Mouse (Mus musculus) spleen, postnatal 4 days (tissue): ENCODE results near the gene Brsk1.

Experiments used
- DNase-seq, 2 experiments: peaks; one replicate each; pipeline ENCODE4 v3.0.0; 2022; ENCODE audit warnings: low spot score in 2 of 2

Gene Brsk1

DNA sequence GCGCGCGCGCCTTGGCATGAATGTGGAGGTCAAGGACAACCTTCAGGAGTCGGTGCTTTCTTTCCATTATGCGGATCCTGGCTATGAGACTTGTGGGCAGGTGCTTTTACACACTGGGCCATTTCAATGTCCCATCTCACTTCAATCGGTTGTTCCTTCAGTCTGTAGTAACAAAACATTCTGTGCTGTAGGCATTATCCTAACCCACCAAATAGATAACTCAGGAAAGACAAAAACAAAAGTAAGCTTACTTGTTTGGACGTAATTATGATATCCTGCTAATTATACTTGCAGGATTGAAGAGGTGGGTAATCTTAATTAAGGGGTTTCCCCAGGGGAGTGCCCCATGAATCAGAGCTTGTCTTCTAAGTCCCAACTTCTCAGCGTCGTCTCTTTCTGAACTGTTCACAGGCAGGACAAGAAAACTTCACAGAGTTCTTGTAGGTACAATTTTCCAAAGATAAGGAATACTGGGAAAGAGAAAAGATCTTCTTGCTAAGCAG is 48.7 kb downstream of the Brsk1 start:
- no peak for DNase-seq

DNA sequence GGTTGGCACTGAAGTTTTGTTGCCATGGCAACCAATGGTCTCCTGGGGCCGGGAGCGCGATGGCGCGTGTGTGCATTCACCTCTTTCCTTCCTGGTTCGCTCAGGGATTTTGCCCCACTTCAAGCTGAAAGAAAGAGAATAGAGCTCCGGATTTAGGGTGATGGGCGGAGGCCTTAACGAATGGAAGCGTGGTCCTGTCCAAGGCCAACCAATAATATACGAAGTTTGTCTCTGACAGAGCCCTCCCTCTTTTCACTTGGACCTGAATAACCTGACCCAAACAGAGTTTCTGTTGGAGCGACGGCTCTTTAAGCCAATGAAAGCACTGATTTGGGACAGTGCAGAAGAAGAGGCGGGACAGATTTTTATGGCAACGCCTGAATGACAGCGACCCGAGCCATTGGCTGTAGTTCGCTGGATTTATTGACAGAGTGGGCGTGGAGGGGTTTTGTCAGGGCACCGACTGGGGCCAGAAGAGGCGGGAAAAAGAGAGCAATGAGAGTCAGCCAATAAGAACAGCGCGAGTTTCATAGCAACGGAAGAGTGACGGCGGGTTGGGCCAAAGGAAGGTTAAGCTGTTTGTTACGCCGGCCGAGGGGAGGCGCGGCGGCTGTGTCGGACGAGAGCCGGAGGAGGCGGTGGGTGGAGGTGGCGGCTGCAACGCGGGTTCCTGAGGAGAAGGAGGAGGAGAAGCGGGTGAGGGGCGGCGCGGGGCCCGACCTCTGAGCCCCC is 49.3 kb downstream of the Brsk1 start, which contains the start of gene Kmt5c:
TSS of gene Kmt5c (plus strand) at position 572 of the 732 bp plus-strand sequence.
- DNase-seq = peak; percentile 93 to 95

DNA sequence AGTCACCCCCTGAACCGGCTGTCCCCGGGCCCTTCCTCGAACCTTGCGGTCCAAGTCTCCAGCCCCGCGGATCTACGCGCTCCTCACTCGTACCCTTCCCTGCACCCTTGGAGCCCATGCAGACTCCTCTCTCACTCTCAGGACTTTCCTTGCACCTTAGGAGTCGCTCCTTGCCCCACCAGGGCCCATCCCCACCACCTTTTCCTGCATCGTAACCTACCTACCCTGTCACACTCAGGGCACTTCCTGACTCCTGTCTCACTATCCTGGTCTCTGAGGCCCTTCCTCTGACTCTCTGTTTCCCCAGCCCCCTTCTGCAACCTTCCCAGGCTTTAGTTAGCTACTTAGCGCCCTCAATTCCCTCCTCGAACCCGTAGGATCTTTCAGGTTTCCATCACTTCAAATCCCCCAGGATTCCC is 49.9 kb downstream of the Brsk1 start:
- no peak for DNase-seq

DNA sequence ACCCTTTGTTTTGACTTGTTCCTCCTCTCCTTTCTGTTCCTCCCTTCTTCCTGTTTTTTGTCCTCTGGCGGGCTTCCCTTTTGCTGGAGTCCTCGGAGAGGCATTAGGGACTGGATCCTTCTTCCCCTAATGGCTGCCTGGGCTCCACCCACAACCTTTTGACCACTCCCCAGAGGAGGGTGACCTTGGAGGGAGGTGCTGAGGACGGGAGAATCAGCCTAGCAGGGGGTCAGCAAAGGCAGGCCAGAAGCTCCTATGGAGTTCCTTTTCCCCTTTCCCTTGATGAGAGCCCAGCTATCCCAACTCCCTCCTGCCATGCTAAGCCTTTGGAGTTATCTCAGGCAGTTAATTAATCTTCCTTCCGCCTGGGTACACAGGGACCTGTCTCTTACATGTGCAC is 50.7 kb downstream of the Brsk1 start:
- peak; percentile 76 to 84 for DNase-seq

DNA sequence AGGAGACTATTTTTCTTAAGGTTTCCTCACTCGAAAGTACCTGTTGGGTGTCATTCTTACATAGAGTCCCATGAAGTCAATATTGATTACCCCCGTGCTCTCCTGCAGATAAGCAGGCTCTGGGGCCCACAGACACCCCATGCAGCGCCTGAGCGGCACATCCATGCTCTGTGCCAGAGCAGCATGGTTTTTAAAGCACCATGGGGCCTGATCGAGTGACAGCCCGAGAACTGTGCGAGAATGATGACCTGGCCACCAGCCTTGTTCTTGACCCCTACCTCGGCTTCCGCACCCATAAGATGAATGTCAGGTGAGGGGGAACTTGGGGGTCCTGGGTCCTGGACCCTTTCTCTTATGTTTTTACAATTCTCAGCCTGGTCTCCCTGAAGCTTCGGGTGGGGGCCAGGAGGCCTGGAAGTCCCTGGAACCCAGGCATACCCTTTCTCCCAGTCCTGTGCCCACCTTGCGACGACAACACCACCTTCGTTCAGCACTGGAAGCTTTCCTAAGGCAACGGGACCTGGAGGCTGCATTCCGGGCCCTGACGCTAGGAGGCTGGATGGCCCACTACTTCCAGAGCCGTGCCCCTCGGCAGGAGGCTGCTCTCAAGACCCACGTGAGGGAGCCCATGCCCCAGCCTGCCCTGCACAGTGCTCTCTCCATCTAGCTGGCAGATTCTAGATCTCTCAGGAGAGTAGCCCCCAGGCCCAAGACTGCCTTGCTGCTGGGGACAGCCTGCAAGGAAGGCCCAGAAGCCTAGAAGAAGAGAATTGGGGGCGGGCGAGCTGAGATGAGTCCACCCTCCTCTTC is 51.5 kb downstream of the Brsk1 start:
- DNase-seq = peak in 1 of 2 experiments; percentile 46

DNA sequence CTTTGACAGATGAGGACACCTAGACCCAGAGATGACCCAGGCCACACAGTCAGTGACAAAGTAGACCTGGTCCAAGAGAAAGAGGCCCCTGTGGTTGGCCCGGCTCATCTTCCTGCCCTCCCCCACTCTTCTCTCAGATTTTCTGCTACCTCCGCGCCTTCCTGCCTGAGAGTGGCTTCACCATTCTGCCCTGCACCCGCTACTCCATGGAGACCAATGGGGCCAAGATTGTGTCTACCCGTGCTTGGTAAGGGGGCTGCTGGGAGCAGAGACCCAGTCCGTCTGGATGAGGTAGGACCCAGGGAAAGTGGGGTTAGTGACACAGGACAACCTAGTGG is 52.0 kb downstream of the Brsk1 start:
- DNase-seq = no peak

DNA sequence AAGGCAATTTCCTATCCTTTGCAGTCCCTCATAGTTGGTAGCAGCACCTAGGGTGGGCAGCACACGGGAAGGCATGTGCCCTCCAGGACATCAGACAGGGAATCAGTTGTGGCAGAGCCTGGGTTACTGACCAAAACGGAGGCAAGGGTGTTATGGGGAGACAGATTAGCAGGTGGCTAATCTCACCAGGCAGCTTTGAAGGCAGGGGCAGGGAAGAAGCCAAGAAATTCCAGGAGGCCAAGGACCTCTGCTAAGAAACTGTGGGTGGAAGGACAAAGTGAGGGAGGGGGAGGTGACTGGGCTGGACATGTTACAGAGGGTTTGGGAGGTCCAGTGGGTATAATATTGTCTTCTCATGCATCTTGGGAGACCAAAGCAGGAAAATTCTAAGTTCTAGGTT is 53.0 kb downstream of the Brsk1 start:
- peak in 1 of 2 experiments; percentile 53 for DNase-seq

DNA sequence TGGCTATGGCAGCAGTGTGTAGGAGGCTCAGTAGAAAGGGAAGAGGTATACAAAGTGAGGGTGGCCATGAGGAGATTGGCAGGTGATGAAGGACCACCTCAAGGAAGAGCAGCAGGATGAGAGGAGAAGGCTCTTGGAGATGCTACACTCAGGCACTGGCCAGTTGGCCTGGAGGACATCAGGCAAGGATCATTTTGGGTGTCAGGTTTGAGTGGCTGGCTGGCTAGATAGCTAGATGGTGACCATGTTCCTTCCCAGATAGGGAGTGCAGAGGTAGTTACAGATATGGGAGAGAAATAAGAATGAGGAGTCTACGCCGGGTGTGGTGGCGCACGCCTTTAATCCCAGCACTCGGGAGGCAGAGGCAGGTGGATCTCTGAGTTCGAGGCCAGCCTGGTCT is 54.5 kb downstream of the Brsk1 start:
- no peak for DNase-seq

DNA sequence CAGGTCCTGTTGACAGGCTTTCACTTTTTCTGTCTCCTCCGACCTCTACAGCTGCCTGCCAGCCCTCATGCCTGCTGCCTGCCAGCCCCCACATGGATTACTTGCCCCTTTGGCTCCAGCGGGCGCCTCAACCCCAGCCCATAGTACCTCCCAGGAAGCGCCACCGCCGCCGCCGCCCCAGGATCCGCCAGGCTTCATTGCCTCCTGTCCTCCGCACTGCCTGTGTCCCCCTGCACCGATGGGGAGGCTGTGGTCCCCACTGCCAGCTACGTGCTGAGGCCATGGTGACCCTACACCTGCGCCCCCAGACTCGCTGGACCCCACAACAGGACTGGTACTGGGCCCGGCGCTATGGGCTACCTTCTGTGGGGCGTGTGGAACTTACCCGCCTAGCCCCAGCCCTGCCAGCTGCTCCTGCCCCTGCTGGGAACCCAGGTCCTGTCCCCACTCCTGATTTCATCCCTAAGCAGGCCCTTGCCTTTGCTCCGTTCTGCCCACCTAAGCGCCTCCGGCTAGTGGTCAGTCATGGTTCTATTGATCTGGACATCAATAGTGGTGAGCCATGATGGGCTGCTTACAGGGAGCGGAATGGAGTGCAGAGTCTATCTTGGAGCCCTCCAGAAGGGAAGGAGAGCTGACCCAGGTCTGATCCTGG is 56.0 kb downstream of the Brsk1 start:
- no peak for DNase-seq

DNA sequence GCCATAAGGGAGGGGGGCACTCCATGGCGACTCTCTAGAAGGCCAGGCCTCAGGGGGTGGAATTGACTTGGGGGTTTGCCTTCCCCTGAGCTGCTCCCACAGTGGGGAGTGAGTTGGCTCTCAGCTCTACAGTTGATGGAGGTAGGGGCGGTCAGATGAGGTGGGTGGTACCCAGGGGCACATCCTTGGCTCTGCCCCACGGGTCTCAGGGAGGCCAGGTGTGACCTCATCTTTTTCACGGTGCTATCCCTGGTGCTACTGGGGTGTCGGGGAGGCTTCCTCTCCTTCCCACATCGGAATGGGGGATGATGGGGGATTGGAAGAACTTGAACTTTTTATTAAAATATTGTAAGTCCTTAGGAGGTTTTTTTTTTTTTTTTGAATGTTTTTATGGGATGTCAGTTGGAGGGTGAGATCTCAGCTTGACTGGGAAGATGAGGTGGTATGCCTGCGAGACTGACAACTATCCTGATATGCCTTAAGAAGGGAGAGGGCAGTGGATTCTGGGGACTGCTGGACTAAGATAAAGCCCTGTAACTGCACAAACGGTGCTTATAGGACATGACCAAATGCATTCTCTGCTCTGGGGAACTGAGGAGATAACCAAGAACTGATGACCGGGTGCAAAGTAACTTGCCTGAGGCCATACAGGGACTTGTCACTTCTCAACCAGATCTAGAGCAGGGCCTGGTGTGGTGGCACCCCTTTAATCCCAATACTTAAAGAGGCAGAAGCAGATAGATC is 56.9 kb downstream of the Brsk1 start:
- peak; percentile 51 to 70 for DNase-seq

DNA sequence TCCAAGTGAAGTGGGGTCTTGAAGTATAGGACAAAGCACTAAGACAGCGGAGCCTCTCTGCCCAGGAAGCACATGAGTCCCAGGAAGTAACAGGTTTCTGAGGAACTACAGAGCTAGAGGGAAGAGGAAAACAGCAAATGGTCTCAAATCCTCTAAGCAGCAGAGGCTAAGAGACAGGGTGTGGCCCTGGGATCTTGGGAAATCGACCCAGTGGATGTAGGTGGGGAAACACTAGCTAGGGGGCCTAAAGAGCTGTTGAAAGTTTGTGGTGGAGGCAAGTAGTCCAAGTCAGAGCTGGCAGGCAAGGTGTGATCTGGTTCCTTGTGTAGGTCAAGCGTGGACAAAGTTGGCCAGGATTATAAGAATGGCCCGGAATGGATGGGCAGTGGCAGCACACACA is 57.9 kb downstream of the Brsk1 start:
- no peak for DNase-seq

DNA sequence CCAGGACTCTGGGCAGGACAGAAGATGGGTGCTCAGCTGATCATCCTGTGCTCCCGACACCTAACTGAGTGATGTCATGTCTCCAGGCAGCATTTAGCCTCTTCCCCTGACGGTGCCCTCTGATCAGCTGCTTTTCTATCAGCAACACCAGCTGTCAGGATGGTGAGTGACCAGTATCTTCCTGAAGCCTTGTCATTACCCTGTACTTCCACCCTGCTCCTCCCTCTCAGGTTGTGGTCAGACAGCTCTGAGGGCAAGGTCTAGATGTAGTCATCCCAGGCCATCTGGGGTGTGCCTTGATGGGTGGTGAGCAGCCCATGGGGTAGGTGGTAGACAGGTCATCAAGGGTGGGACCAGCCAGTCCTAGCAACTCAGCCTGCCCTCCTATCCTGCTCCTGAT is 58.8 kb downstream of the Brsk1 start:
- DNase-seq = no peak

DNA sequence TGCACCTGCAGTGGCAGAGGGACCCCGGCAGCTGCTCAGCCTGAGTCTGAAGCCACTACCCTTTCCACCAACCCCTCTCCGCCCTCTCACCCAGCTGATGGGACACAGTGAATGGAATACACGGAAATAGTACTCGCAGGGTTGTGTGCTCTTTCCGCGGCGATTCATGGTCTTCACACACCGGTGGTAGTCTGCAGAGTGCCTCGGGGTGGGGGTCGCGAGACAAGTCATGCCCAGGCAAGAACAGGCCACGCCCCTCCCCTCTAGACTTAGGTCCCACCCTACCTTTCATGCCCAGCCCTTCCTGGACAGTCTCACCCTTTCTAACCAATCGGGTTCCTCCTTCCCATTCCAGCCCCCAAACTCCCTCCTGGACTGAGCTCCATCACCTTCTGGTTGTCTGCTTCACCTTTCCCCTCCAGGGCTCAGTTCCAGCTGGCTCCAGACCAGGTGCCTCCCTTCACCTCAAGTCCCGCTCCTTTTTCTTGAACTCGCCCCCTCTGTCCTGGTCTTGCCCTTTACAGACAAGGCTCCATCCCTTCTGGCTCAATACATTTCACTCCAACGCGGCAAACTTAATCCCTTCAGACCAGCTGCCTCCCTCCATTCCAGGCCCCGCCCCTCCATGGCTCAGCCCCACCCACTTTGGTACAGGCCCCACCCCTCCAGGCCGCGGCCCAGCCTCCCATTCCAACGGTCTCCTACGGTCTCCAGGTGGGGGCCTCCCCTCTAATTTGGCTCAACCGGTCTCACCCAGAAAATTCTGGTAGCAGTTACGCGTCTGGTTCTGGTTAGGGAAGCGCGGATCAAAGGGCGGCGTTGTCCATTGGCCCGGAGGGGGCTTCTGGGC is 61.8 kb downstream of the Brsk1 start:
- peak; percentile 87 to 93 for DNase-seq

DNA sequence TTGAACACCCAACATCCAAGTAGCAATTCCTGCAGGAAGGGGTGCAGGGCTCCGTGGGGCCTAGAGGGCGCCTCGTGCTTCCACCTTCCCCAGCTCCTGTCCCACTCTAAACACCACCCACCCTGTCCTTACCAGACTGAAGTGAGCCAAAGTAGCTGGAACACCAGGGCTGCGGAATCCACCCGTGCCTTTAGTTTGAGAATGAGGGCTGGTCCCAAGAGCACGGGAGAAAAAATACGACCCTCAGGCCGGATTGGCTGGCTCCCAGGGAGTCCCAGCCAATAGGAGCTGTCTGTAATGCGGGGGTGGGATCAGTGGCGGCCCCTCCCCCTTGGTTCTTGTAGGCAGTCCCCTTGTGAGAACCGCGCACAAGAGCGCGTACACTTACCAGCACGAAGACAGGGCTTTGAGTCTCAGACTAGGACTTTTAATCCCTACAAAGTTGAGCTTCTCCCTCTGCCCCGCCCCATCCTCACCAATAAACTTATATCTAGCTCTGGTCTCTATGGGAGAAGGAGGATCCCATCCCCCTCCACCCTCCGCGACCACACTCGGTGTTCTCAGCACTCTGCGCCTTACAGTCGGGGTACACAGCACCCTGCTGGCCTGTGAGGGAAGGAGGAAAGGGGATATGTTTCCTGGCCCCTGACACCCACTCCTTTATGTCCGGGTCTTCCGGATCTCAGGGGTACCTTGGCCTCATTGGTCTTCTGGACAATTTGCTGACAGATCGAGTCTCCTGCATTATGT is 62.6 kb downstream of the Brsk1 start, which contains the start of gene Cox6b2:
TSS of gene Cox6b2 (minus strand) at position 274 of the 750 bp plus-strand sequence.
- peak; percentile 91 for DNase-seq

DNA sequence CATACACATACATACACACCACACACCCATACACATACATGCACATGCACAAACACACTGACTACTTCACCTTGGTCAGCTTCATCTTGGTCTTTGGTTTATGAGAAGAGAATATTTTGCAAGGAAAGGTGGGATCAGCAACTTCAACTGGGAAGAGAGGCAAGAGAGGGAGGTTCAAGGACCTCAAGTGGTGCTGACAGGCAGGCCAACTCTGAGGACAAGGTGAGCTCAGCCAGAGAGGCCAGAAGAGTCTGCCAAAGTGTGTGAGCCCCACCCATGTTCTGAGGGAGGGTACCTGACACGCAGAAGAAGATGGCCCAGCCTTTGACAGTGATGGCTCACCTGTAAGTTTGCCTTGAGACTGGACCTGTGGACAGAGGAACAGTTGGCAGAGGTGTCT is 69.3 kb downstream of the Brsk1 start:
- no peak for DNase-seq

DNA sequence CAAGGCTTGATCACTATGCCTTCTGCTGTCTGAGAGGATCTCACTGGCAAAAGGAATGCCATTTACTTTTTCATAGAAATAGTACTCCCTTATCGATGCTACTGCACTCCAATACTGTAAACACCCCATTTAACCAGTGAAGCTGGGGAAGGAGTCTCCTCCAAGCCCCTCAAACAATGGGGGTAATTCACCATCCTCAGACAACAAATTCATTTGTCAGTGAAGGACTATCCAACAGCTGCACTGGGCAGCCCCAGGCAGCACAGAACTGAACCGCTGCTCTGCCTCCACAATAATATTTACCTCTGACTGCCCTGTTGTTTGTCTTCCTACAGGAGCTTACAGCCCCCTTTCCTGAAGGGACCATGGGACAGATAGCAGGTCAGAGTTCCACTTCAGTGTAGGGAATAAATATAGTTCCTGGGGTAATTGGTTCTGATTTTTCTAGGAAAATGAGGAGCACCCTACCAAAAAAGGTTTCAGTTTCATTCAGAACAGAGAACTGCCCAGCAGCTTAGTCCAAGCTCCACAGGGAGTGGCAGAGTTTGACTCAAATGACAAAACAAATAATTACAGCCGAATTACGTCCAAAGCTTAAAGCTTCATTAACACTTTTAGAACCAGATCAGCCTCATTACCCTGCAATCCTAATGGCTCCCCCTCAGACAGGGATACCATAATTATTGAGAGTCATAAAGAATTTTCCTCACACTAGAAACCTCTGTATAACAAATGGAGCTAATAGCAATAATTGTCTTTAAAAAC is 74.7 kb downstream of the Brsk1 start:
- DNase-seq = no peak
